Mouse (Mus musculus) T-helper 2 cell (primary cell): Measurements from ENCODE around the gene Zfr2.

Source experiments
- in situ Hi-C: fragments of 300-600 bp; cut with MboI, MseI; formaldehyde crosslinking; loops from one replicate; pipeline ENCODE4 v1.15.1; 2025; ENCODE audit warnings: high pct_unique_total_duplicates

Zfr2 gene

DNA sequence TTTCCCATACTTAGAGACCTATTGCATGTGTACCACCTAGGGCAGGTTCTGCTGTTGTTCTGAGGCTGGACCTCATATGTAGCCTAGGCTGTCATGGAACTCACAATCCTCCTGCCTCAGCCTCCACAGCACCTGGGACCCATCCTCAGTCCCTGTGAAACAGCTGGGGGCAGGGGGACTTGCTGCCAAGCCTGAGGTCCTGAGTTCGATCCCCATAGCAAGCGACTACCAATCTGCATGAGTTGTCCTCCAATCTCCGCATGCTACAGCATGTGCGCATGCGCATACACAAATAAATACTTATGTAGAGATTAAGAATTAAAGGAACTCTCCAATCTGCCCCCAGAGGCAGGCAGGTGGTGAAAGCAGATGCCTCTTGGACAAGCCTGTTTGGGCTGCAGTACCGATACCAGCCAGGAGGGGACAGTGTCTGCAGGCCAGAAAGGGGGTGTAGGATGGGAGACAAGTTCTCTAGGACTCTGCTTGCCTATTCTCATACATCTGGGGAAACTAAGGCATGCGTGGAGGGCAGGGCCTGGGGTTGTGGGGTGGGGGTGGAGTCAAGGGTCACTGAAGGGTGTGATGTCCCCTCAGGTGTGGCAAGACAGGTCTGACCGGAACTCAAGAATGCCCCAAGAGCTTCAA is 54.7 kb downstream of the Zfr2 start:
- in situ Hi-C loops: loop anchor here (5.0 kb wide), 1 partner anchor 35 kb away; the partner anchor contains the start of gene Cactin

DNA sequence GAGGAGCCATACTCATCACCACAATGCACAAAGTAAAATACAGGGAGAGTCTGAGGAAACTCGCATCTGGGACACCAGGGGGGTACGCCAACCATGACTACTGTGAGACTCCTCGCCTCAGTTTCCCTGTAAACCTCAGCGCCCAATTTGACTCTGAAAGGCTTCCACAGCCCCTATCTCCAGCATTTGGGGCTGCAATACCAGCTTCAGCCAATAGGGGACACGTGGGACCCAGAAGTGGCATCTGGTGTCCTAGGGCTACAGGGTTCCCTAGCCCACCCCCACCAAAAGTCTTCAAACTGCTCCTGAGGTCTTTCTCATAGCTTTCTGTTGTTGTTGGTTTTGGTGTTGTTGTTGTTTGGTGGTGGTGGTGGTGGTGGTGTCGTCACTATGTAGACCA is 55.6 kb downstream of the Zfr2 start:
- in situ Hi-C loops: loop anchor here (5.0 kb wide), 1 partner anchor 34 kb away; the partner anchor contains the start of gene Cactin

DNA sequence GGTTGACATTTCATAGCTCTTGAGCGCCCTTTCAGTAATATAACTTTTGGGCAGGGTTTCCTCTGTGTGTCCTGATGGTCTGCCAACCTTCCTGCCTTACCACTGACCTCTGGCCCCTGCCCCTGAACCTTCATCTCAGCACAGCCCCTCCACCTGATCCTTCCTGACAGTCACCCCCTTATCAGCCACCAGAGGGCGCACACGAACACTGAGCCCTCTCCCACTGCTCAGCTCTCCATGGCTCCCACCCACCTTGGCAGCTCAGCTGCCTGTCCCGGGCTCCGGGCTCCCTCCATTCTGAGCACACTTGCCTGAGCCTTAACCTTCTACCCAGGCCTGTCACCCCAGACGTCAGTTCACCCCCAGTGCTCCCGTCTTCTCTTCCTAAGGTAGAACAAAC is 56.3 kb downstream of the Zfr2 start:
- in situ Hi-C loops: loop anchor here (5.0 kb wide), 1 partner anchor 33 kb away; the partner anchor contains the start of gene Cactin

DNA sequence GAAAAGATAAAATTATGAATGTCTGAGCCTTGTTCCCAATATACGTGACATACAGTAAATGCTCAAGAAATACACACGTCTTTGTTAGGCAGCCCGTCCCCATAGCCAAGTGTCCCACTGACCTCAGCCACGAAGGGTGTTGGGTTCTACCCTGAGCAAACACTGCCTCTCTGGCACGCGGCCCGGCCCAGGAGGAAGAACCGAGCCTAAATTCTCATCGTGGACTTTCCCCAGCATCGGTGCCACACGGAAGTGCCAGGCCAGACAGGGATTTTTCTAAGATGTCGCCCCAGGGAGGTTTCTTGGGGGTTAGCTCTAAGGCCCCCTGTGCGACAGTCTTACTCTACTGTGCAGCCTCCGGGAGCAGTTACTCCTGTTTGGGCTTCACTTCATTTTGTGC is 56.9 kb downstream of the Zfr2 start:
- in situ Hi-C loops: loop anchor here (5.0 kb wide), 1 partner anchor 32 kb away; the partner anchor contains the start of gene Cactin

DNA sequence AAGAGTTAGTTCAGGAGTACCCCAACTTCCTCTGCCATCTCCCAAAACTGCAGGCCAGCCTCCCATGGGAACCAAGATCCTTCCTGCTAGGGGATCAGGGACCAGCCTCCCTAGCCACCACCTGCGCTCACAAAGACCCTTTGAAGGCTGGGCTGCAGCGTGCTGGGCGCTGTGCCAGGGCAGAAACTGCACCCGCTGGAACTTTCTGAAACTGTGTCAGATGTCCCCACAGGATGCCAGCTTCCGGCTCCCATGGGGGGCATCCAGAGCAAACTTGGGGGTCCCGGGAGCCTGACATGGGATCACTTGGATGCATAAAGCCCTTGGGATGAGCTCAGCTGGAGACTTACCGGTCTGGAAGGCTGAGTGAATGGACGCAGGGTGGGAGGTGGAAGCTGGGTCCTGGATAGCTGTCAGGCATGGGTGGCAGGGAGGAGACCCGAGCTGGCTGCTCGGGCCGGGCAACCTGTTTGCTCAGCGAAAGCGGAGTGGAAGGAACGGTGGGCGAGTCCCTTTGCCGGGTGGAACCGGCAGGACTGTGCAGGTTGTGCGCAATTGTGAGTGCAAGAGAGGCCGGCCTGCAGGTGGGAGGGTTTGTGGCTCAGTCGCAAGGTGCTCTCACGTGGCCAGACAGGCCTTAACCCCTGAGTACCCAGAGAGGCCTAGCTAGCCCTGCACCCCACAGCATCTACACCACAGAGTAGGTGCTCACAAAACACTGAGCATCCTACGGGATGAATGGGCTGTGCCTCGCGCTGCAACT is 57.9 kb downstream of the Zfr2 start:
- in situ Hi-C loops: no loop called here

DNA sequence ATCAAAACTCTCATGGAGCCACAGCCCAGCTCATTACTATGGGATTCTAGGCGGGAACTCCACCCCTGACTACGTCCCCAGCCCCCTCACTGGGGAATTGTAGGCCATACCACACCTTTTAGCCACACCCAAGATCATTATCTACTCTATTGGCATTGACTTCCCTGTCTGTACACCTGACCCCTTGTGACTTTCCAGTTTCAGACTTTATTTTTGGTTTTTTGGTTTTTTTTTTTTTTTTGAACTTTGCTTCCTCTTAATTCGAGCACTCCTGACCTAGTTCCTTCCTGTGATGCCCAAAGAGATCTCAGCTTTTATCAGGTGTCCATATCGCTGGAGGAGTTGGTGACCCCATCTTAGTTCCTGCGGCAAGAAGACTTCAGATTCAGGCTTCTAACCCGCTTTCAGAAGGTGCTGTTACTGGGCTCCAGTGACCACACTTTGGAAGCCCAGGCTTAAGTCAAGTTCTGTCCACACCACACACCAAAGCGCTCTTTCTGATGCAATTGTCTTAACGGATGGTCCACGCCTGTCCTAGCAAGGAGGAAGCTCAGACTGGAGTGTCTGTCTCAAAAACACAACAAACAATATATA is 58.7 kb downstream of the Zfr2 start, which contains the start of gene Tjp3:
Gene Tjp3, minus strand, starts transcription at position 71 of the 594 bp plus-strand sequence.
- in situ Hi-C loops: no loop called here

DNA sequence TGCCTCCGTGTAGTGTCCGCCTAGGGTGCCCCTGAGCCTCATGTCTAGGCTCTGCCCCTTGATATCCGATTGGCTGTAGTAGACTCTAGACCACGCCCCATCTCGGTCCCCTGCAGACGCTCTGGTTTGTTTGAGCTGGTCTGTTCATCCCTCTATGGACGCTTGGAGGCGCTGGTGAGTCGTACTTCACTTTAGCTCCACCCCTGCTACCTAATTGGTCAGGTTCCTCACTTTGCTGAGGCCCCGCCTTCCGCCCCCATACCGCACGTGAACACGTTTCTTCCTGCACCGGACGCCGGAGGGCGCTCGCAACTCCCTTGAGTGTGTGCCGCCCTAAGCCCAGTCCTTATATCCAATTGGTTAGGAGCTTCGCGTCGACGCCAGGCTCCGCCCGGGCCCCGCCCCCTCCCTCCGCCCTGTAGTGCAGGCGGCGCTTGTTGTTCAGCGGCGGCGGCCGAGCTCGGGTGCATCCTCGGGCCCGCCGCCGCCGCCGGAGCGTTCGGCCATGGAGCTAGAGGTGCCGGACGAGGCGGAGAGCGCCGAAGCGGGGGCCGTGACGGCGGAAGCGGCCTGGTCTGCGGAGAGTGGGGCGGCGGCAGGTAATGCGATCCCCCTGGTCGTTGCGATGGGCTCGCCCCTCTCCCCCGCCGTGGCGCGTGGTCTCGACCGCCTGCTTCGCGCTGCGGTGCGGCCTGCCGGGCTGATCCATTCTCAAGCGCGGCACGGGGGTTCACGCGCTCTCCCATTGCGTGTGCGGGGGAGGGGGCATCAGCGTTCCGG is 59.8 kb downstream of the Zfr2 start, which contains the start of gene Pip5k1c:
Gene Pip5k1c, plus strand, starts transcription at position 410 of the 780 bp plus-strand sequence.
- in situ Hi-C loops: no loop called here

DNA sequence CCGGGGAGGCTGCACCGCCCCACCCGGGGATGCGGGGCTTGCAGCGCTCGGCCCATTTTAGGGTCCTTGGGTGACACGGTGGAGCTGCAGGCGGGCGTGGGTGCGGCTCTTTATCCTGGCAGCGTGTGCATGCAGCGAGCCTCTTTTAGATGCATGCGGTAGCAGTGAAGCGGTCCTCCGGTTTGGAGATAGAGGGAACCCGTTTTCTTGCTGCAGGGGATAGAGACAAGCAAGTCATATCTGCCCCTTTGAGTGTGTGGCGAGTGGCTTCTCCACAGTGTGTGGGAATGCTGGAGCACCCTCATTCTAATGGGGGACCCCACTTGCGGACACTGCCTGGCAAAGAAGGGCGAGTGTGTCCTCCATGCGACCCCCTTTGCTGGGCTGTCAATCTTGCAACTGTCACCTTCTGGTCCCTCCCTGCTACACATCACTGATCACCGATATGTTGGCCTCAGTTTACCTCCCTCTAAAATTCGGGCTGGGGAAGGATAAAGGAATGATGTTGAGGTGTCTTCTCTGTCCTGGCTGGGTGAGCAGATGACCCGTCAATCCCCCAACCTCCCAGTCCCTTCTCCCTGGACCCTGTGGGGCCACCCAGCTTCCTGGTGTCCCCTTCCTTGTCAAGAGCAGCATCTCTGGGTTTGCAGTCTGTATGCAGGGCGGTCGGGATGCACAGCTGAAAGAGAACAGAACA is 60.5 kb downstream of the Zfr2 start:
- in situ Hi-C loops: no loop called here

DNA sequence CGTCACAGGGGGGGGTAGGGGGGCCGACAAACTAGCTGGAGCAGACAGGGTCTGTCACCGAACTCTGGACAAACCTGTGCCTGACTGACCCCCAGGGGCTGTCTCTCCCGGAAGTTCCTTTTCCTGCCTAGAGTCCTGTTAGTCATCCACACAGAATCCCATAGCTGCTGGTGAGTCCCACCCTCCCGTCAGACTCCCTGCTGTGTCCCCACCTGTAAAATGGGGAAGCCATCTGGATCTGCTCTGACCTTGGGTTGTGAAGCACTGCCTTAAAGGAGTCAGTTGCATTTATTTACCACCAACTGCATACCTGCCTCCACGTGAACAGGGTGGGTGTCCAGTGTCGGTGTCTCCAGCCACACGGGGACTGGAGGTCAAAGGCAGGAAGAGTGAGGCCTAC is 61.5 kb downstream of the Zfr2 start:
- in situ Hi-C loops: no loop called here

DNA sequence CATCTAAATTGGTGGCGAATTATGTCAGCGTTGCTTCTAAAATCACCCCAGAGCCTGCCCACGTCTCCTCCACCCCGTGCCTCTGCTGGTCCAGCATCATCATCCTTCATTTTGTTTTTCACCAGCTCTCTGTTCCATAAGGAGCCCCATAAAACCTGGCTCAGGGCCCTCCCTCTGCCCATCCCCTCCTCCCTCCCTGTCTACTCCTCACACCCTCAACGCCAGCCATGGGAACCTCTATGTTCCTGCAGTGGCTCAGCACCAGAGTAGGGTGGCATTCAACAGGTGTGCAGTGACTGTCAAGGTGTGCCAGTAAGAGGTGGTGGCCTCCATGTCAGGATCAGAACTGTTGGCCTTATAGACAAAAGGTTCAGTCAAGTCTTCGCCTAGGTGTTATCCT is 62.2 kb downstream of the Zfr2 start:
- in situ Hi-C loops: no loop called here

DNA sequence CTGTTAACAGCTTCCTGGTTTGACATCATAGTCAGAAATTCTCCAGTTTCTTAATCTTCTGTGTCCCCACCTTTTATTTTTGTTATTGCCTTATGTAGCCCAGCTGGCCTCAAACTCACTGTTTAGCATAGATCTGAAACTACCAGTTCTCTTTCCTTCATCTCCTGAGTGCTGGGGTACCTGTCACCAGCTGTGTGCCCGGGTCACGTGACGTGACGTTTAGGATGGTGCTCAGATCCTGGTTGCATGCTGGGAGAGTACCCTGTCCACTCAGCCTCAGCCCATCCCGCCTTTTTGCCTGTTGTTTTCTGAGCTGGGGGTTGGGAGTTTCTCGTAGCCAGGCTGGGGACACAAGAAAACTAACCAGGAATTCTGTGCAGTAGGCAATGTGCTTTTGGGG is 64.3 kb downstream of the Zfr2 start:
- in situ Hi-C loops: no loop called here

DNA sequence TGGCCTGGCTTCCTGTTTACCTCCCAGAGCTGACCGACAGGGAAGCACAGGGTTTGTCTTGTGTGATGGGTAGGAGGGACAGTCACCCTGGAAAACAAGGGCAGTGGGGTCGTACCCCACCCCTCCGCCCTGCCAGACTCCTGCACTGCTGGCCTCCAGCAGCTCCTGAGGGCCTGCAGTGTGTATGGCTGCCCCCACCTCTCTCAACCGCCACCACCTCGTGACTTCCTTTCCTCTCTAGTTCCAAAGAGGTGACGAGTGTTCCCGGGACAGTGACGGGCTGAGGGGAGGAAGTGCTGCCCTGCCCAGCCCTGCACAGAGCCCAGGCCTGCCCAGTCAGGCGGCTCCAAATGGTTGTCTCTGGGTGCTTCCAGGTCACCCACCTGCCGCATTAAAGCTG is 64.9 kb downstream of the Zfr2 start:
- in situ Hi-C loops: no loop called here

DNA sequence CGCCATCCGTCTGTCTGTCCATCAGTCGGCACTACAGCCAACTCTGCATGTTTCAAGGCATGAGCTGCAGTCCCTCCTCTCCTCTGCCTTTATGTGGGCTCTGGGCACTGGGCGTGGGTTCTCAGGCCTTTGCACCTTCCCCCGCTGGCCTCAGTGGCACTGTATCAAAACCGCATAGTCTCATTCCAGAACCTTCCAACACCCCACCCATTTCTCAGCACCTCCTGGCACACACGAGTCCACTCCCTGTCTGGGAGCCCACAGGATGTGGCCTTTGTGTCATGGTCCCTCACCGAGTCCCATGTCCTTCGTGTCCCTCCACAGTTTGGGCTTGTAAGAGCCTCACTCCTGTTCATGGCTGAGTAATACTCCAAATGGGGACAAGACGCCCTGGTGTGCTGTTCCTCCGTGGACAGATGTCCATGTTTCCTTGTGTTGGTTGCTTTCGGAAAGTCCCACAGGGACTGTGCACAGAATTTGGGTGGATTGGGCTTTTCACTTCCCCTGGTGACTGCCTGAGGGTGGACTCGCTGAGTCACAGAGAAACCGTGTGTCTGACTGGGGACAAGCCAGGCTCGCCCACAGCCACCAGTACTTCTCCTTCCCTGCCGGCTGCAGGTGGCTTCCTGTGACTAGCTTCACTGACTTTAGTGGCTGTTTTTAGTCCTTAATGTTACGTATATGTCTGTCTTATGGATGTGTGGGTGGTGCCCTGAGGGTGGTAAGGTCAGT is 65.6 kb downstream of the Zfr2 start:
- in situ Hi-C loops: no loop called here

DNA sequence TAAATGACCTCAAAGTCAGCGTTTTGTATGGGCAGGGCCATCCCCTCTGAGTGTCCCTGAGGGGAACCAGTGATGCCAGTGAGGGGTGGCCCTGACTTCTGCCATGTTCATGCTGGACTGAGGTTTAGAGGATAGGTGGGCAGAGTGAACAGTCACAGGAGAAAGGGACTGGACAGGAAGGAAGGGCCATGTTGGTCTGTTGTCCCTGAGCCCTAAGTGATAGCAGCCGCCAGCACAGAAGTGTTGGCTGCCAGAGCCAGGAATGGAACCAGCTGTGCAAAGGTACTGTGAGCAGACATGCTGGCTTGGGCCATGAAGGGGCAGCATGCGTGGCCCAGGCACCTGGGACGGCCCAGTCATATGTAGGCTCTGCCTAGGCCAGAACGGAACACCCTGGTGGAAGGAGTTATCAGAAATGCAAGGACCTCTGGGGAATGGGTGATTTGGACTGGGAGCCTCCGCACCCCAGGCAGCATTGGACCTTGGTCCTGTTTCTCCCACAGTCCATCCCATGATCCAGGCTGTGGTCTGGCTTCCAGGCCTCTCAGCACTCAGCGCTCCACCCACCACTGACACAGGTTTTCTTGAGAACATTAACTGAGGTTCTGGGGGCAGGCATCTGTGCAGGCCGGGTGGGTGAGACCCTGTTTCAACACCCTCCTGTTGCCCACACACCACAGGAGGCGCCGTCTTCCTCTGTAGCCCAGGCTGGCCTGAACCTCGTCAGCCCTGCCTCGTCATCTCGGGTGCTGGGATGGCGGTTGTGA is 66.8 kb downstream of the Zfr2 start:
- in situ Hi-C loops: no loop called here

DNA sequence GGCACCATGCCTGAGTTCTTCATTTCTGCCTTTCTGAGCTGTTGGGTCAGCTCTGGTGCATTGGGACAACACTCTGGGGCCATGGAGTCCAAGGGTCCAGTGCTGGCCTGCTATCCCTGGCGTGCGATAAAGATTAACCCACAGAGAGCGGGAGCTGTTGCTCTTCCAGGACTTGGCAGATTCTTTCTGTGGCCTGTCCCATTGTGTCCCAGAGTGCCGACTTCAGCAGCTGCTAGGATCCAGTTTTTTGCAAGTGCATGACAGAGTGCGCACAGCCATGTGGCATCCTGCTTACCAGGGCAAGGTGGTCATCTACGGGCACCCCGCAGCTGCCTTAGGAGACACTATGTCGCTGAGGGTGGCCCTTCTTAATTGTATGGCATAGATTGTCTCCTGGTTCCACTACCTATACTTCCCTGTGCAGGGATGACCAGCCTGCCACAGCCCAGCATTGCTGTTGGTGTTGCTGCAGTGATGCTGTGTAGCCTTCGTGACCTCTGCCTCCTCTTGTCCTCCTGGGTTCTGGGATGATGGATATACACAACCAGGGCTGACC is 67.5 kb downstream of the Zfr2 start:
- in situ Hi-C loops: no loop called here

DNA sequence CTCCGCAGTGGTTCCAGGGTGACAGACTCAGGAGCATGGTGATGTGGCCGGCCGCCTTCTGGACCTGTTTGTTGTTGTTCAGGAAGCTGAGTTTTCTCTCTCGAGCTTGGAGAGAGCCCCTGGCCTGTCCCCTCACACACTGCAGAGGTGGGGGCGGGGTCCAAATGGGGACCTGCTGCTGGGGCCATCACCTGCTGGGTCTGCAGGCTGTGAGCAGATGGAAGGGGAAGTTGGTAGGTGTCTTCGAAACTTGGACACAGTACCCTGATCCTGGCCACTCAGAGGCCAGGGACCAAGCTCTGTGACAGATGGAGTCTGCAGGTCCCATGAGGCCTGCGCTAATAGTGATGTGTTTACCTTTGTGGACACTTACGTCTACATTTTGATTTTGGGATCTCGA is 68.4 kb downstream of the Zfr2 start:
- in situ Hi-C loops: no loop called here
